Mouse (Mus musculus) cerebellum, postnatal 4 days (tissue): ENCODE measurements around the gene Efnb2.
A peak's percentile ranks its signal among the peaks of the same experiment; 100 is the strongest.

Experiments
- DNase-seq, 2 experiments: peaks; one replicate each; pipeline ENCODE4 v3.0.0; 2022; ENCODE audit warnings: low spot score in 2 of 2, mixed read lengths in 1 of 2

The Efnb2 gene

DNA sequence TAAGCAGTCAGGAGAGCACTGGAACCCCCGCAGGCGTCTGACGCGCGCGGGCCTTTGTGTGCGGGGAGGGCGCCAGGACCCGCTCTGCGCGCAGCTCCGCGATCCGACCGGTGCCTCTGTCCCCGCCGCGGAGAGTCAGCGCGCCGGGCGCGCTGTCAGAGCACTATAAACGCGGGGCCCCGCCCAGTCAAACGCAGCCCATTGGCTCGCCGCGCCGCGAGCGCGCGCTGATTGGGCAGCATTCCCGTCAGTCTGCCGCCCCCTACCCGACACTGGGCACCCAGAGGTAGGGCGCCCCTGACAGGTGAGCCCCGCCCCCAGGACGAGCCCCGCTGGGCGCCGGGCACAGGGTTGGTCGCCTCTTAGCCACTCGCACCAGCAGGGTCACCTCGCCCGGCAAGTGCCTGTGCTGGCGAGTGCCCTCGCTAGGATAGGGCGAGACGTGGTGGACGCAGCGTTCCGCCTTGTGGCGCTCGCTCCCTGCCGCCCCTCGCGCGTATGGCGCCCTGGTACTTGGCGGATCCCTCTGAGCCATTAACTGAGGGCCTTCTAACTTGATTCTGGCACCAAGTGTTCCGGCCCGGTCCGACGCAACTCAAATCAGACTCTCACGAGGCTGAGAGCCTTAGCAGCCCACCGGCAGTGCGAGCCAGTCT, at the start of gene Efnb2:
Efnb2 (minus strand) TSS at position 140 of the 656 bp plus-strand sequence.
- peak; percentile 97 to 99 for DNase-seq

DNA sequence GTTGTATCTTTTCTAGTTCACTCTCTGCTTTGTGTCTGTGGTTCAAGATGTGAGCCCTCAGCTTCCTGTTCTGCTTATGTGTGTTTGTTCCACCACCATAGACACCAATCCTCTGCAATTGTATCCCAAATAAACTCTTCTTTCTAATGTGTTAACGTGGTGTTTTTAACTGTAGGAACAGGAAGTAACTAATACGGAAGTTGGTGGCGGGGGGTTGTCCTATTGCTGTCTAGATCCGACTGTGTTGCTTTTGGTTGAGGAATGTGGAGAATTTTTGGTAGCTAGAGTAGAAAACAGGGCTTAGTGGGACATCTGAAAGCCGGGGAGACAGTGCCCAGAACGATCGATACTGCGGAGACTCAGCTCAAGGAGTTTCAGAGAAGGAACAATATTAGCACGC, 43.8 kb upstream of the Efnb2 start:
- no peak for DNase-seq

GRCm38 (mm10) chr8:8703668-8704067, 42.6 kb upstream of the Efnb2 start:
- DNase-seq, result no peak

- no peak for DNase-seq
Observed at GRCm38 (mm10) chr8:8700821-8701220, 39.8 kb upstream of the Efnb2 start.

DNA sequence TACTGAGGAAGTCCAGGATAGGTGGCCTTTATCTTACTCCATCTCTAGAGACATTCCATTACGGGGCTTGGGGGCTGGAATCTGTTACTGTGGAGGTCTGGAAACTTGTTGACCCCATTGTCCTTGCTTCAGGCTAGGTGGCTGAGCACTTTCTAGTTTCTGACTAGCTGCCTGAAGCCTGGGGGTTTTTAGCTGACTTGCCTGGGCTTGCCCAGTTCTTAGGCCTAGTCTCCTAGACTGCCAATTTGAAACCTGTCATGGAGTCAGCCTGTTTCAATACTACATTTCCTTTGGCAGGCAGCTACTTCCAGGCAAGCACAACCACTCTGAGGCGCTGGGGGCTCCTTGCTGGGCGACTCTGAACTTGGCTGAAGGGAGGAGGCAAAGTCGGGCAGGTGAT, 39.2 kb upstream of the Efnb2 start:
- no peak for DNase-seq

- DNase-seq, result peak; percentile 97 to 99
Observed at GRCm38 (mm10) chr8:8690146-8691092, 29.4 kb upstream of the Efnb2 start, which contains the start of gene Arglu1. Arglu1 (minus strand) TSS chr8:8690521.

- peak; percentile 23 to 54 for DNase-seq
Observed at GRCm38 (mm10) chr8:8689454-8690145, 28.6 kb upstream of the Efnb2 start.

DNA sequence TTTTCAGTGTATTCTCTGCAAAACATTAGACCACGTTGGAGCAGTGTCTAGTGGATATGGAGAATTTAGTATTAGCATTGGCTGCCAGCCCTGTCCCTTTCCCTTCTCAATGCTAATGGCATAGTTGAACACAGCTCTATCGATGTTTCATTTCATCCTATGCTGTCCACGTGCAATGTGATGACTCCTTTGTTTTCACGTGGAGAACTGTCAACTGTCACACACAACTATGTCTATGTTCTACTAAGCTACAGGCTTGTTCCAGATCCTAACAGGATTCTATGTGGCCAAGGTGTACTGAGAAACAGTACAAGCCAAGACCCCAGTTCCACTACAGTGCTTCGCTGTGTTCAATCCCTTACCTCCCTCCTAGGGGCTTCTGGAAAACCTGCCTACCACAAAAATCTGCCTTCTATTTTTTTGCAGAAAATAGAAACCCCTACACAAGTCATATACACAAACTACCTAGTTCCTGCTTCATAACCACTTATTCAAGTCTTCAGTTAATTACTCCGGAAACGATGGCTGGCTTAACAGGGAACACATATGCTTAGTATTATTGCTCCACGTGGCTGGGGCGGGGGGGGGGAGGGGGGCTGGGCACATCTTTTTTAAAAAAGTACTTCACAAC, 27.9 kb upstream of the Efnb2 start:
- DNase-seq, result no peak

- no peak for DNase-seq
Observed at GRCm38 (mm10) chr8:8685517-8685916, 24.5 kb upstream of the Efnb2 start.

- no peak for DNase-seq
Observed at GRCm38 (mm10) chr8:8682697-8683096, 21.7 kb upstream of the Efnb2 start.

GRCm38 (mm10) chr8:8678236-8678635, 17.2 kb upstream of the Efnb2 start:
- no peak for DNase-seq

GRCm38 (mm10) chr8:8674864-8675263, 13.8 kb upstream of the Efnb2 start:
- DNase-seq, result no peak

GRCm38 (mm10) chr8:8661759-8662138, 707 bp upstream of the Efnb2 start:
- DNase-seq, result peak; percentile 93 to 94

GRCm38 (mm10) chr8:8660307-8661098, 539 bp downstream of the Efnb2 start:
- DNase-seq, result peak in 1 of 2 experiments; percentile 33

GRCm38 (mm10) chr8:8659503-8660306, 1.3 kb downstream of the Efnb2 start:
- DNase-seq, result peak in 1 of 2 experiments; percentile 41

DNA sequence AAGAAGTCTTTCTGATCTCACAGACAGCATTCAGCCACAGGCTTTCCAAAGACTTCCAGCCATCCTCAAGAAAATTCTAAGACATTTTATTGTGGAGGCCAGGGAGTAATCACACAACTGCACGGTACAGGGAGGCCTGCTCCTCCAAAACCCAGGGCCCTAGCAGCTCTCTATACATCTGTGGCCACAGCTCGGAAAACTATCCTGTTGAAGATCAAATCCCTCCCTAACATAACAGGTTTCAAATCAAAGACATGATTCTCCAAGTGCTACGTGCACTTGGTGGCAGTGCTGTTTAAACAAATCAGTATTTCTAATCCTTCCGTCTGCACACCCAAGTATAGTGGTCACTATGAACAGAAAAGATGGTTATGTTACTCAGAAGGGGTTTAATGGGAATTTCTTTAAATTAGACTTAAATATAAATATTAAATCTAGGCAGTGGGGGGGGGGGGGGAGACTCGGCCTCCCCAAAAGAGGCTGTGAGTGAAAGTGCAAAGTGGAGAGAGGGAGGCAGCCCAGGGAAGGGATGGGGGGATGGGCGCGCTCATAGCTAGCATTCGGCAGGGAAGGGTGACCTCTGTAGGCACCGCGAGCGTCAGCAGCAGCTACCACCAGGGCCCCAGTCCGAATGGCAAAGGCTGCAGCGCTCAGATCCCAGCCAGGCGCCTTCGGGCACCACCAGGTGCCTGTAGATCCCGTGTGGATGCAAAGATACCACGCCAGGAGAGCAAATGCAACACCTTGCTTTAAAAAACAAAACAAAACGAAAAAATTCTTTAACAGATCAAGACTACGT, 2.4 kb downstream of the Efnb2 start:
- peak; percentile 76 to 88 for DNase-seq

DNA sequence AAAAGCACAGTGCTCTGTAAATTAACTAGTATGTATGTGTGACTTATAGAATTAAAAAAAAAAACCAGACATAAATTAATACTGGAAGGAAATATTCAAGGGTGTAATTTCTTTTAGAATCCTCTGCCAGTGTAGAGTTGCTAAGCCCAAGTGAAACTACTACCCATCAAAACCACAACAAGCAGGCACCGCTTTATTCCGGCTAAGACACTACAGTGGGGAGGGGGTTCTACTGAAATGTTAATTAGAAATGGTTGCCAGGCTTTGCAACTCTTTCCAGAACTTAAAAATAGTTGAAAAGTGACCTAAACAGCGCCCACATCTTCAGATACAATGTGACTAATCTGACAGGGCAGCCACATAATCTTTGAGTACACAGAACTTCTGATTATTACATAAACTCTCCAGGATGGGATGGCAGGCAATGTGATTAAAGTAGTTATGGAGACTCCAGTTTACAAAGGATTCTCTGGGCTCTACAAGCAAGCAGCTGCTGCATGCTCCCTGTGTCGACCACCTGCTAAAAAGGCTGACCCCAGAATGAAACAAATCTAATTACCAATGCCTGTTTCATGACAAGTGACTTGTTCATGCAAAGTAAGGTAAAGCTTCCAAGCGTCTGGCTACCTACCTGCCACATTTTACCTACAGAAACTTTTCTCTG, 3.2 kb downstream of the Efnb2 start:
- DNase-seq, result no peak

DNA sequence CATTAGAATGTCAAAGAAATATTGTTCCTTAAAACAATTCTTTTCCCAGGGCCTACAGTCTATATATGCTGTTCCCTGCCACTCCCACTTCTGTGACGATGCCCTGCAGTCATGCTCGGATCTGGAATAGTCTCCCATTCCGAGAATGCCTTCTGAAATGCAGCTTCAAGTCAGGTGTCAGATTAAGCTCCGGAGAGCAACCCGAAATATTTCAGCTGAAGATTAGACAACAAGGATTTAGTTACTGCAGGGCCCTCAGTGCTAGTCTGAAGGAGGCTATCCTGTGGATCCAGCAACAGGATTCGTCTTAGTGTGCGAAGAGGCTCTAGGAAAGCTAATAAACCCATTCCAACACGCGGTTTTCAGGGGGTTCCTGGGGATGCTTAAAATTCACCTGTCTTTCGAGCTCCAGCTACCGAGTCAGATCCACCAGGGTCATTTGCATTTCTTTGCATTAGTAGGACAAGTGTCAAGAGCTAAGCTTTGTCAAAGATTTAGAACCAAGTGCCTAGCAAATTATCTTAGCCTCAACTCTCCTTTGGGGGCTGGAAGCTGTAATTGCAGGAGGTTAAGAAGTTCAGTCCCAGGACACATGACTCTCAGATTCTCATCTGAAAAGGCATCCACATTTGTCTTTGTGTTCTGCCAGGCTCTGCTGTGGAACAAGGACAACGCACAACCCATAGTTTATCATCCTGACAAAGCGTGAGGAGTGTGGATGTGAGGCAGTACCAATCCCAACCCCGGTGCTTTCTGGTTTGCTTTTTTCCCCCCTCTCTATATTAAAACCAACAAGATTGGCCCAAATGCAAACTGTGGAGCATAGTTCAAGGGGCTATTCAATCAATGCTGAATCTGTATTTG, 4.2 kb downstream of the Efnb2 start:
- DNase-seq, result no peak
